Mouse (Mus musculus): ENCODE measurements around the gene Nnat.

DNA sequence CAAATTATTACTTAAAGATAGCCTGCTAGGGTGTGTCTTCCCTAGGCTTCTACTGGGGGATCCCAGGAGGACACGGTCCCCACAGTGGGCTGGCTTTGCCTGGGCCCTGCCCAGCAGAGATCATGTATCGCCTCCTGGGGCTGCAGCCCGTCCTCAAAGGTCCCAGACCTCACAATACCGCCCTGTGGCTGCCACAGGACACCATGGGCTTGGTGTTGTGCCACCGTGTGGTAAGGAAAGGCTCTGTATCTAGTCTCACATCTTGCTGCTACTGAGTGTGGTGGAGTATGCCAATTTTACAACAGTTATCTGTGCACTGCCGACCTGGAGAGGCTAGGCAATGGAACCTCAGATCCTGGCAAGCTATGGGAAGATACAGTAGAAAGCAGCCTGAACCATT lies 1.4 kb upstream of the Nnat start:
- peak; percentile 31 for TF ChIP-seq CTCF (IDR thresholded peaks at IDR 0.05; ENCODE audit: low read depth)
- TF ChIP-seq EP300 (IDR thresholded peaks at IDR 0.05; ENCODE audit: low read depth) = no peak

All from liver, embryonic 14.5 days (tissue).